Mouse (Mus musculus) kidney, embryonic 15.5 days (tissue): ENCODE measurements around the gene Ldlr. TPM values are rescaled to one million over a fixed set of nuclear protein-coding genes. Genes with fewer than 3 reads are reported as not detected.
"Not testable (repeated sequence)": the region's sequence is repeated elsewhere in the genome, so short reads cannot be mapped to it uniquely, and the experiment has no call there.

Experiments used
- ATAC-seq: fragments of 200-750 bp; cut with Nextera tagmentation; replicated peaks from 2 replicates; pipeline ENCODE4 v1.8.0; 2017; ENCODE audit warnings: moderate TSS enrichment; ENCODE audit not compliant: low FRiP score
- H3K27ac ChIP-seq: fragments of 300-500 bp; sonication (generic); 2 replicates; pipeline ENCODE4 v1.5.1; 2015; ENCODE audit warnings: mild to moderate bottlenecking, inconsistent platforms
- H3K27me3 ChIP-seq: fragments of 300-500 bp; sonication (generic); 2 replicates; pipeline ENCODE4 v1.6.1; 2015; ENCODE audit warnings: inconsistent platforms
- H3K36me3 ChIP-seq: fragments of 300-500 bp; sonication (generic); 2 replicates; pipeline ENCODE4 v1.6.1; 2015; ENCODE audit warnings: inconsistent platforms
- H3K4me1 ChIP-seq: fragments of 300-500 bp; sonication (generic); 2 replicates; pipeline ENCODE4 v1.6.1; 2015; ENCODE audit warnings: inconsistent platforms
- H3K4me2 ChIP-seq: fragments of 300-500 bp; sonication (generic); 2 replicates; pipeline ENCODE4 v1.6.1; 2015; ENCODE audit warnings: moderate library complexity, mild to moderate bottlenecking, inconsistent platforms
- H3K4me3 ChIP-seq: fragments of 300-500 bp; sonication (generic); replicated peaks from 2 replicates; pipeline ENCODE4 v1.5.1; 2015; ENCODE audit warnings: mild to moderate bottlenecking, inconsistent platforms
- H3K9ac ChIP-seq: fragments of 300-500 bp; sonication (generic); 2 replicates; pipeline ENCODE4 v1.6.1; 2015; ENCODE audit warnings: mild to moderate bottlenecking, inconsistent platforms
- H3K9me3 ChIP-seq: fragments of 300-500 bp; sonication (generic); replicated peaks from 2 replicates; pipeline ENCODE4 v1.6.1; 2016; ENCODE audit warnings: inconsistent platforms
- WGBS: fragments of 180-500 bp; shearing (Covaris S2); methylation state at CpG from one replicate; pipeline ENCODE4 v1.1.7; 2015; ENCODE audit warnings: mixed read lengths; 5-methylcytosine and 5-hydroxymethylcytosine counted together
- polyA plus RNA-seq: library from polyadenylated mRNA; unstranded; fragments of >200 nt; fragmentation: Nextera tagmentation; extraction: Ambion mirVana; gene quantifications from 2 replicates; pipeline ENCODE4 v1.2.1, GENCODE M21; 2015

The Ldlr gene
- polyA plus RNA-seq, 1 experiment from 2014 or later = 34.9 TPM

- not testable (repeated sequence) for H3K27me3 ChIP-seq, ATAC-seq, H3K4me2 ChIP-seq, H3K4me3 ChIP-seq, H3K9me3 ChIP-seq, H3K9ac ChIP-seq, H3K27ac ChIP-seq, H3K4me1 ChIP-seq
- WGBS = 89% methylated on average over 6 of the region's 6 CpGs
- peaks cover 96% of the 10 kb centered on the region for H3K36me3 ChIP-seq
Observed at GRCm38 (mm10) chr9:21699280-21699679, 24.0 kb upstream of the Ldlr start.

- no peak overlapping the region for H3K9ac ChIP-seq
- no peaks in the 10 kb centered on the region for H3K9me3 ChIP-seq
- peaks cover 97% of the 10 kb centered on the region for H3K36me3 ChIP-seq
- H3K27me3 ChIP-seq = no peaks in the 10 kb centered on the region
- no peak overlapping the region for H3K4me3 ChIP-seq
- WGBS = 96% methylated on average over 14 of the region's 14 CpGs
- ATAC-seq = no peak
- H3K4me1 ChIP-seq = no peaks in the 10 kb centered on the region
- no peak overlapping the region for H3K27ac ChIP-seq
- no peak overlapping the region for H3K4me2 ChIP-seq
Observed at GRCm38 (mm10) chr9:21701091-21701490, 22.2 kb upstream of the Ldlr start.

- no peaks in the 10 kb centered on the region for H3K27me3 ChIP-seq
- WGBS = 95% methylated on average over 7 of the region's 7 CpGs
- peaks cover 99% of the 10 kb centered on the region for H3K36me3 ChIP-seq
- H3K4me1 ChIP-seq = no peaks in the 10 kb centered on the region
- no peak overlapping the region for H3K4me2 ChIP-seq
- H3K27ac ChIP-seq = no peak overlapping the region
- H3K9ac ChIP-seq = no peak overlapping the region
- H3K9me3 ChIP-seq = no peaks in the 10 kb centered on the region
- no peak overlapping the region for H3K4me3 ChIP-seq
- no peak for ATAC-seq
Observed at GRCm38 (mm10) chr9:21703494-21703893, 19.8 kb upstream of the Ldlr start.

GRCm38 (mm10) chr9:21706085-21706484 is 17.2 kb upstream of the Ldlr start:
- no peak overlapping the region for H3K4me3 ChIP-seq
- no peaks in the 10 kb centered on the region for H3K27me3 ChIP-seq
- WGBS = 85% methylated on average over 4 of the region's 4 CpGs
- no peak for ATAC-seq
- no peak overlapping the region for H3K27ac ChIP-seq
- no peaks in the 10 kb centered on the region for H3K9me3 ChIP-seq
- H3K4me1 ChIP-seq = no peaks in the 10 kb centered on the region
- H3K36me3 ChIP-seq = peaks cover 83% of the 10 kb centered on the region
- H3K4me2 ChIP-seq = no peak overlapping the region
- no peak overlapping the region for H3K9ac ChIP-seq

- no peak overlapping the region for H3K27ac ChIP-seq
- H3K9me3 ChIP-seq = no peaks in the 10 kb centered on the region
- H3K9ac ChIP-seq = no peak overlapping the region
- 89% methylated on average over 8 of the region's 8 CpGs for WGBS
- H3K4me1 ChIP-seq = no peaks in the 10 kb centered on the region
- H3K4me2 ChIP-seq = no peak overlapping the region
- H3K36me3 ChIP-seq = peaks cover 76% of the 10 kb centered on the region
- H3K4me3 ChIP-seq = no peak overlapping the region
- ATAC-seq = no peak
- no peaks in the 10 kb centered on the region for H3K27me3 ChIP-seq
Observed at GRCm38 (mm10) chr9:21706586-21707265, 16.6 kb upstream of the Ldlr start.

- Histone ChIP-seq H3K36me3 (peaks cover 50% of the 10 kb centered on the region), H3K27me3 (no peaks in the 10 kb centered on the region), H3K4me1 (no peaks in the 10 kb centered on the region), H3K4me3 (no peak overlapping the region), H3K27ac (no peak overlapping the region), H3K4me2 (no peak overlapping the region), H3K9ac (no peak overlapping the region), H3K9me3 (no peaks in the 10 kb centered on the region)
- WGBS = 93% methylated on average over 3 of the region's 3 CpGs
- no peak for ATAC-seq
Observed at GRCm38 (mm10) chr9:21709340-21709739, 13.9 kb upstream of the Ldlr start.

GRCm38 (mm10) chr9:21715298-21715697 is 8.0 kb upstream of the Ldlr start:
- peaks cover 5% of the 10 kb centered on the region; the same call in 1 of the 2 replicates for H3K4me1 ChIP-seq
- H3K27ac ChIP-seq = no peak overlapping the region
- H3K4me3 ChIP-seq = no peak overlapping the region
- no peaks in the 10 kb centered on the region for H3K27me3 ChIP-seq
- H3K36me3 ChIP-seq = no peaks in the 10 kb centered on the region
- 53% methylated on average over 4 of the region's 4 CpGs for WGBS
- no peak for ATAC-seq
- no peak overlapping the region for H3K4me2 ChIP-seq
- no peak overlapping the region for H3K9ac ChIP-seq
- H3K9me3 ChIP-seq = no peaks in the 10 kb centered on the region

- ATAC-seq = no peak
- no peak overlapping the region for H3K4me3 ChIP-seq
- 86% methylated on average over 2 of the region's 2 CpGs for WGBS
Observed at GRCm38 (mm10) chr9:21717015-21717414, 6.3 kb upstream of the Ldlr start.

GRCm38 (mm10) chr9:21721036-21721435 is 2.2 kb upstream of the Ldlr start:
- H3K9ac ChIP-seq = no peak overlapping the region
- peaks cover 8% of the 10 kb centered on the region; the same call in 1 of the 2 replicates for H3K36me3 ChIP-seq
- H3K9me3 ChIP-seq = no peaks in the 10 kb centered on the region
- H3K4me2 ChIP-seq = no peak overlapping the region
- ATAC-seq = no peak
- 64% methylated on average over 2 of the region's 2 CpGs for WGBS
- H3K27me3 ChIP-seq = no peaks in the 10 kb centered on the region
- no peak overlapping the region for H3K4me3 ChIP-seq
- no peak overlapping the region; the same call in 1 of the 2 replicates for H3K27ac ChIP-seq
- peaks cover 34% of the 10 kb centered on the region for H3K4me1 ChIP-seq

More at GRCm38 (mm10) chr9:21717015-21717414, 6.3 kb upstream of the Ldlr start:
- Histone ChIP-seq H3K36me3 (no peaks in the 10 kb centered on the region), H3K27me3 (no peaks in the 10 kb centered on the region), H3K27ac (no peak overlapping the region), H3K4me1 (peaks cover 9% of the 10 kb centered on the region), H3K9ac (no peak overlapping the region), H3K9me3 (no peaks in the 10 kb centered on the region), H3K4me2 (no peak overlapping the region)

GRCm38 (mm10) chr9:21724147-21724536 is 859 bp downstream of the Ldlr start:
- 0% methylated on average over 18 of the region's 18 CpGs for WGBS
- H3K4me3 ChIP-seq = peak overlapping the region; percentile 77
- peak overlapping the region; percentile 72 for H3K4me2 ChIP-seq
- H3K36me3 ChIP-seq = peaks cover 22% of the 10 kb centered on the region; the same call in 1 of the 2 replicates
- H3K9me3 ChIP-seq = no peaks in the 10 kb centered on the region
- peak overlapping the region; percentile 96 for H3K27ac ChIP-seq
- H3K4me1 ChIP-seq = peaks cover 54% of the 10 kb centered on the region
- peak; percentile 95 for ATAC-seq
- H3K27me3 ChIP-seq = no peaks in the 10 kb centered on the region
- peak overlapping the region; percentile 72 for H3K9ac ChIP-seq

GRCm38 (mm10) chr9:21725224-21726121 is 2.2 kb downstream of the Ldlr start:
- H3K27ac ChIP-seq = peak overlapping the region; percentile 96; the same call in 1 of the 2 replicates
- H3K36me3 ChIP-seq = peaks cover 24% of the 10 kb centered on the region
- H3K9me3 ChIP-seq = no peaks in the 10 kb centered on the region
- 73% methylated on average over 23 of the region's 23 CpGs for WGBS
- peak overlapping the region; percentile 77 for H3K4me3 ChIP-seq
- H3K27me3 ChIP-seq = no peaks in the 10 kb centered on the region
- peaks cover 65% of the 10 kb centered on the region for H3K4me1 ChIP-seq
- ATAC-seq = no peak
- peak overlapping the region; percentile 72 for H3K4me2 ChIP-seq
- H3K9ac ChIP-seq = no peak overlapping the region
